Mouse (Mus musculus): ENCODE results near the gene Nr6a1. TPM values are rescaled to one million over a fixed set of nuclear protein-coding genes. Genes with fewer than 3 reads are reported as not detected.

Gene Nr6a1
- polyA plus RNA-seq, 1 experiment, result 4.2 TPM

DNA sequence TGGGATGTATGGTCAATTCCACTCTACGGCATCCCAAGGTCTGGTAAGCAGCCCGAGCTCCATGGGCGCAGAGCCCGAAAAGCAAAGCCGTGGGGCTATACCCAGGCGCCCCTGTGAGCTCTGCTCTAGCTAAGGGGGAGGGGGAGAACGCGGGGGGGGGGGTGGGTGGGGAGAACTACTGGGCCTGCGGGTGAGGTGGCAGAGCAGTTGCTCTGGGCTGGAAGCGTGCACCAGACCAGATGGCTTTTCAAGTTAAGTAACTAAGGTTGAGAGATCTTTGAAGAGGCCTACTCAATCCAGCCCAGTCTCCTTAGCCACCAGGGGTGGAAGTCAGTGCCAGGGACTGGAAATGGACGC lies 214.7 kb downstream of the Nr6a1 start:
- 62% methylated on average over 11 of the region's 11 CpGs for WGBS
- Histone ChIP-seq H3K27me3 (ENCODE audit: control insufficient read depth, insufficient read depth, low read length) (peaks cover 9% of the 10 kb centered on the region; the same call in 1 of the 2 replicates), H3K4me1 (replicated peaks; ENCODE audit: control insufficient read depth, insufficient read depth, low read length) (no peaks in the 10 kb centered on the region), H3K4me3 (ENCODE audit: control insufficient read depth, insufficient read depth, low read length) (no peak overlapping the region), H3K36me3 (ENCODE audit: control insufficient read depth, insufficient read depth, low read length) (no peaks in the 10 kb centered on the region), H3K27ac (ENCODE audit: control insufficient read depth, insufficient read depth, low read length) (no peak overlapping the region)
- TF ChIP-seq POLR2A (IDR thresholded peaks at IDR 0.05; ENCODE audit: control insufficient read depth, extremely low read depth, insufficient read depth, low read length, poor library complexity) (no peak), CTCF (IDR thresholded peaks at IDR 0.05; ENCODE audit: borderline replicate concordance, control insufficient read depth, extremely low read depth, insufficient read depth, low read length, poor library complexity) (no peak)
- no peak for DNase-seq

DNA sequence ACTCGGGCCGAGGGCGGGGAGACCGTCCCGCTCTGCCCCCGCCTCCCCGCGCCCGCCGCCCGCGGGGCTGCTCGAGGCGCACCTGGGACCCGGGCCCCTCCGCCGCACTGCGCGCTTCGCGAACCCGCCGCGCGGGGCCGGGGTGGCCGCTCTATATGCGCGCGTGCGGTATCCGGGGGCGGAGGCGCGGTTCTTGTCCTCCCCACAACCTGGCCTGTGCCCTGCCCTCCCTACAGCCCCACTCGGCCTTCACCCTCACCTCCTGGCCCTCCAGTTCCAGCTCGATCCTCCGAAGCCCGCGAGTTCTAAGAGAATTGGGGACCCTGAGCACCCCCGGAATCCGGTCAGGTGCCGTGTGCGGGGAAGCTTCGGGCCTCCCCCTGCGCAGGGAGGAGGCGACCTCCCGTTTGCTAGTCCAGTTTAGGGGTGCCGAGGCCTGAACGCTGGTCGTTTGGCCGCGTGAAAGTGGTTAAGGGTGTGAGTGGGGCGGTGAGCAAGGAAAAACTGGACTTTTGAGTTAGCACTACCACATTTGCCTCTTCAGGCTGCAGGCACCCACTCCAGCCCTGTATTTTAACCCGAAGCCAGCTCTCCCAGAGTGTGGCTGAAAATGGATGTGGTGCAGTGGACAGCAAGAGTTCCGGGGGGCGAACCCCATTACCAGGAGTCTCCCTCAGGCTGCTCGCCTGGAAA lies 215.3 kb downstream of the Nr6a1 start:
- no peak overlapping the region for H3K27ac ChIP-seq (ENCODE audit: control insufficient read depth, insufficient read depth, low read length)
- no peaks in the 10 kb centered on the region for H3K36me3 ChIP-seq (ENCODE audit: control insufficient read depth, insufficient read depth, low read length)
- TF ChIP-seq POLR2A (IDR thresholded peaks at IDR 0.05; ENCODE audit: control insufficient read depth, extremely low read depth, insufficient read depth, low read length, poor library complexity) (no peak), CTCF (IDR thresholded peaks at IDR 0.05; ENCODE audit: borderline replicate concordance, control insufficient read depth, extremely low read depth, insufficient read depth, low read length, poor library complexity) (no peak)
- no peak for DNase-seq
- H3K27me3 ChIP-seq (ENCODE audit: control insufficient read depth, insufficient read depth, low read length), result peaks cover 9% of the 10 kb centered on the region; the same call in 1 of the 2 replicates
- 12% methylated on average over 58 of the region's 58 CpGs for WGBS
- no peak overlapping the region for H3K4me3 ChIP-seq (ENCODE audit: control insufficient read depth, insufficient read depth, low read length)
- H3K4me1 ChIP-seq (replicated peaks; ENCODE audit: control insufficient read depth, insufficient read depth, low read length), result no peaks in the 10 kb centered on the region

DNA sequence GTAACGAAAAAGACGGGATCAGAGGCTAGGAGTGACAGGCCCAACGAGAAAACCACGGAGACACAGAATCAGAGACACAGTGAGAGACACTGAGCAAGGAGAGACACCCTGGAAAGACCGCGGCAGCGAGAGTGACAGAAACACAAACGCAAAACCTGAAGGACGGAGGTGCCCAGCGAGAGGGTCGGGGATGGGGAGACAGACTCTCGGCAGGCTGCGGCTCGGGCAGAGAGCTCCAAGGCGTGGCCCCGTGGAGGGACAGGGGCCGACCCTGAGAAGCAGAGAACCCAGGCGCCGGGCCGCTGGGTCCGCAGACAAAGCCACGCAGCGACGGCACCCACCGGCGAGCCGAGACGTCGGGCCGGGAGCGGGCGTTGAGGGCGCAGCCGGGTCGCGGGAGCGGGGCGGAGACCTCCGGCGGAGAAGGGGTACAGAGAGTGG lies 216.0 kb downstream of the Nr6a1 start:
- Histone ChIP-seq H3K4me1 (replicated peaks; ENCODE audit: control insufficient read depth, insufficient read depth, low read length) (no peaks in the 10 kb centered on the region), H3K4me3 (ENCODE audit: control insufficient read depth, insufficient read depth, low read length) (no peak overlapping the region), H3K27ac (ENCODE audit: control insufficient read depth, insufficient read depth, low read length) (no peak overlapping the region), H3K36me3 (ENCODE audit: control insufficient read depth, insufficient read depth, low read length) (no peaks in the 10 kb centered on the region), H3K27me3 (ENCODE audit: control insufficient read depth, insufficient read depth, low read length) (peaks cover 9% of the 10 kb centered on the region; the same call in 1 of the 2 replicates)
- DNase-seq, result no peak
- no peak for TF ChIP-seq CTCF (IDR thresholded peaks at IDR 0.05; ENCODE audit: borderline replicate concordance, control insufficient read depth, extremely low read depth, insufficient read depth, low read length, poor library complexity)
- TF ChIP-seq POLR2A (IDR thresholded peaks at IDR 0.05; ENCODE audit: control insufficient read depth, extremely low read depth, insufficient read depth, low read length, poor library complexity), result no peak
- WGBS, result 6% methylated on average over 40 of the region's 40 CpGs

DNA sequence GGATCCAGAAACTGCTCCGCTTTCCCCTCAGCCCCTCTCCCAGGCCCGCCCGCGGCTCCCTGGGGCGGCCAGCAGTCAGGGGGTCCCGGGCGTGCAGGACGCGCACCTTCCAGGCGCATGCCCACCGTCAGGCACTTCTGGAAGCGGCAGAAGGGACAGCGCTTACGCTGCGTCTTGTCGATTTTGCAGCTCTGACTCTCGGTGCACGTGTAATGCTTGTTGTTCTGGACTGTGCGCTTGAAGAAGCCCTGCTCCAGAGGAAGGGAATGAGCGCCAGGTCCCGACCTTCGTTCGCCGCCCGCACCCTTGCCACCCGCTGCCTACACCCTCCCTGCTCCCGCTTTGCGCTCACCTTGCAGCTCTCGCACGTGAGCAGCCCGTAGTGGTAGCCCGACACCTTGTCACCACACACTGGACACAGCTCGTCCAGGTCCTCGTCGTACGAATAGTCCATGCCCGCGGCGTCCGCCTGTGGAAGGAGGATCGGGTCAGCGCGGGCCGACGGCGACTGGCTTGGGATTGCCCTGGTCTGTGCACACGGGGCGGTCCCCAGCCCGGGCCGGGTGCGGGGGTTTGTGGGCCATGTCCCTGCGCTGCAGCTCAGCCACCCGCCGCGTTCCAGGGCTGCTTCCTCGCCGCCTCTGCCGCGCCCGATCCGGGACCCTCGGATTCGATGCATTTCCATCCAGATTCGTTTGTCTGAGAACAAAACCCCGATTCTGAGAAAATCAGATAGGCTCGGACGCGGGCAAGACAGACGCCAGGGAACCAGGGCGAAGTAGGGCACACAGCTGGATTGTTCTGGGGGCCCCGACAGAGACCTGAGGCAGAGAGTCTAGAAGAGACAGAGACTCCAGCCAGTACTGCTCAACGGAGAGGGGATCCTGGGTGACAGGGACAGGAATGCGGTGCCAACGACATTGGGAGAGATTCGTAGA lies 216.9 kb downstream of the Nr6a1 start:
- TF ChIP-seq CTCF (IDR thresholded peaks at IDR 0.05; ENCODE audit: borderline replicate concordance, control insufficient read depth, extremely low read depth, insufficient read depth, low read length, poor library complexity) (no peak), POLR2A (IDR thresholded peaks at IDR 0.05; ENCODE audit: control insufficient read depth, extremely low read depth, insufficient read depth, low read length, poor library complexity) (no peak)
- Histone ChIP-seq H3K27me3 (ENCODE audit: control insufficient read depth, insufficient read depth, low read length) (peaks cover 9% of the 10 kb centered on the region; the same call in 1 of the 2 replicates), H3K36me3 (ENCODE audit: control insufficient read depth, insufficient read depth, low read length) (no peaks in the 10 kb centered on the region), H3K4me3 (ENCODE audit: control insufficient read depth, insufficient read depth, low read length) (no peak overlapping the region), H3K4me1 (replicated peaks; ENCODE audit: control insufficient read depth, insufficient read depth, low read length) (no peaks in the 10 kb centered on the region), H3K27ac (ENCODE audit: control insufficient read depth, insufficient read depth, low read length) (no peak overlapping the region)
- DNase-seq, result no peak
- WGBS, result 7% methylated on average over 75 of the region's 75 CpGs

DNA sequence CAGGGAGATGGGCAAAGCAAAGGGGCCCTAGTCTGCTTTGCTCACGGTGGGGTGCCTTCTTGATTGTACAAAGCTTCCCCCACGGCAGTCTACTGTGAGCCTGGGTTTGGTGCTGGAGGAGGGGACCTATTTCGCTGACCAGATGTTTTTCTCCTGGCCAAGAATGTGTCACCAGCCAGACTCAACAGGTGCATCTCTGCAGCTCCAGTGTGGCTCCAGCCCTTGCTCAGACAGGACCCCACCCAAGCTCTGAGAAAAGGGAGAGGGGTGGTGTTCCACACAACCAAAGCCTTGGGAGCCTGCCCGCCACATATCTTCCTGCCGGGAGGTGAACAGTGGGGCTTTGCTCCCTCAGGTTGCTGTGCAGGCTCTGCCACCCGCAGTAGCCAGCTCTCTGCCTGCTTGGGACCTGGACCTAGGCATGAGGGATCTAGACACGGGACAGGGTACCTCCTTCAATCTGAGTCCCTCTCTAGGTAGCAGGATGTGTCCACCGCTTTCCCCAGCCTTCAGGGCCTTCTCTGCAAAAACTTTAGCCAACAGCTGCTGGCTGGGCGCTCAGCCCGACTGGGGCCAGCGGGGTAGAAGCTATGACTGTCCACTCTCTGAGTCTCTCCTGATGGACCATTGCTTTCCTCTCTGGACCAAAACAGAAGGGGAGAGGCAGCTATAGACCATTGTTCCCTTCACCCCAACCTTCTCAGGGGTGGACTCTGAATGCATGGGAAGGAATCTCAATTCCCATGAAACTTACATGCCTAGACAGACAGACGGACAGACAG lies 218.4 kb downstream of the Nr6a1 start:
- TF ChIP-seq CTCF (IDR thresholded peaks at IDR 0.05; ENCODE audit: borderline replicate concordance, control insufficient read depth, extremely low read depth, insufficient read depth, low read length, poor library complexity), result no peak
- no peak for TF ChIP-seq POLR2A (IDR thresholded peaks at IDR 0.05; ENCODE audit: control insufficient read depth, extremely low read depth, insufficient read depth, low read length, poor library complexity)
- H3K27me3 ChIP-seq (ENCODE audit: control insufficient read depth, insufficient read depth, low read length), result peaks cover 9% of the 10 kb centered on the region; the same call in 1 of the 2 replicates

DNA sequence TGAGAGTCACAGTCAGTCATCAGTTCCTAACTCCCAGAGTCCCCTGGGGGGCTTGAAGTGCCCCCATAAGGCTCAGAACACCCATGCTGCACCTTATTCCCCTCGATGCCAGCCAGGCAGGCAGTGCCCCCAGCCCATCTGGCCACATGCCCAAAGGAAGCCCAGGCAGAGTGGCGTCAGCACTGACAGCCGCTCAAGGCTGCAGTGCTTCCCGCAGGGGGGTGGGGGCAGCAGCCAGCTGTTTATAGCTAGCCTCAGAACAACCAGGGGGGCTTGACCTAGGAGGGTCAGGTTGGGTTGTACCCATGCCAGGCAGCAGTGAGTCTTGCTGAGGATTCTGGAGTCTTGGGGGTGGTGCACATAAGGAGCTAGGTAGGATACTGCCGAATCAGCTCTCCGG lies 220.8 kb downstream of the Nr6a1 start:
- H3K36me3 ChIP-seq (ENCODE audit: control insufficient read depth, insufficient read depth, low read length), result no peaks in the 10 kb centered on the region
- no peak for DNase-seq
- no peaks in the 10 kb centered on the region for H3K4me1 ChIP-seq (replicated peaks; ENCODE audit: control insufficient read depth, insufficient read depth, low read length)
- H3K27me3 ChIP-seq (ENCODE audit: control insufficient read depth, insufficient read depth, low read length), result peaks cover 7% of the 10 kb centered on the region; the same call in 1 of the 2 replicates
- no peak overlapping the region for H3K27ac ChIP-seq (ENCODE audit: control insufficient read depth, insufficient read depth, low read length)
- no peak overlapping the region for H3K4me3 ChIP-seq (ENCODE audit: control insufficient read depth, insufficient read depth, low read length)
- TF ChIP-seq POLR2A (IDR thresholded peaks at IDR 0.05; ENCODE audit: control insufficient read depth, extremely low read depth, insufficient read depth, low read length, poor library complexity) (no peak), CTCF (IDR thresholded peaks at IDR 0.05; ENCODE audit: borderline replicate concordance, control insufficient read depth, extremely low read depth, insufficient read depth, low read length, poor library complexity) (no peak)
- WGBS, result 27% methylated on average over 6 of the region's 6 CpGs

More for the DNA sequence above, 218.4 kb downstream of the Nr6a1 start:
- 42% methylated on average over 12 of the region's 12 CpGs for whole genome bisulfite sequencing
- Histone ChIP-seq H3K4me1 (replicated peaks; ENCODE audit: control insufficient read depth, insufficient read depth, low read length) (no peaks in the 10 kb centered on the region), H3K36me3 (ENCODE audit: control insufficient read depth, insufficient read depth, low read length) (no peaks in the 10 kb centered on the region), H3K27ac (ENCODE audit: control insufficient read depth, insufficient read depth, low read length) (no peak overlapping the region), H3K4me3 (ENCODE audit: control insufficient read depth, insufficient read depth, low read length) (no peak overlapping the region)
- DNase-seq, result no peak
